Mouse (Mus musculus) right cerebral cortex, postnatal 36 days (tissue): ENCODE data around the gene Pnrc1.
A peak's percentile ranks its signal among the peaks of the same experiment; 100 is the strongest.
"Not testable (repeated sequence)": the region's sequence is repeated elsewhere in the genome, so short reads cannot be mapped to it uniquely, and the experiment has no call there.

Experiments used
- DNase-seq, 2 experiments: peaks; one replicate each; pipeline ENCODE4 v3.0.0; 2022; ENCODE audit warnings: low spot score in 2 of 2, mixed read lengths in 1 of 2

The Pnrc1 gene

GRCm38 (mm10) chr4:33290002-33290401 lies at the start of gene Pnrc1:
Gene Pnrc1 (minus strand): TSS chr4:33290163.
- DNase-seq: peak in 1 of 2 experiments; percentile 27

GRCm38 (mm10) chr4:33337999-33338398 lies 48.0 kb upstream of the Pnrc1 start:
- no peak for DNase-seq

- no peak for DNase-seq
Measured at GRCm38 (mm10) chr4:33332956-33333455, 43.0 kb upstream of the Pnrc1 start.

- no peak for DNase-seq
Measured at GRCm38 (mm10) chr4:33331147-33331546, 41.2 kb upstream of the Pnrc1 start.

GRCm38 (mm10) chr4:33315840-33316239 lies 25.9 kb upstream of the Pnrc1 start:
- no peak for DNase-seq

GRCm38 (mm10) chr4:33314150-33314549 lies 24.2 kb upstream of the Pnrc1 start:
- DNase-seq: not testable (repeated sequence)

- DNase-seq: no peak
Measured at GRCm38 (mm10) chr4:33310840-33311437, 21.0 kb upstream of the Pnrc1 start.

- DNase-seq: peak; percentile 89 to 94
Measured at GRCm38 (mm10) chr4:33309764-33310757, 20.1 kb upstream of the Pnrc1 start, which contains the start of gene Rngtt. Gene Rngtt (plus strand): TSS chr4:33310311.

GRCm38 (mm10) chr4:33307146-33307545 lies 17.2 kb upstream of the Pnrc1 start:
- DNase-seq: no peak

- DNase-seq: no peak
Measured at GRCm38 (mm10) chr4:33303057-33303456, 13.1 kb upstream of the Pnrc1 start.

GRCm38 (mm10) chr4:33300891-33301665 lies 11.1 kb upstream of the Pnrc1 start:
- DNase-seq: not testable (repeated sequence)

- DNase-seq: peak; percentile 10 to 20
Measured at GRCm38 (mm10) chr4:33292409-33293370, 2.7 kb upstream of the Pnrc1 start.

GRCm38 (mm10) chr4:33290878-33291277 lies 915 bp upstream of the Pnrc1 start:
- DNase-seq: no peak

- DNase-seq: no peak
Measured at GRCm38 (mm10) chr4:33289106-33289650, 785 bp downstream of the Pnrc1 start.

- DNase-seq: no peak
Measured at GRCm38 (mm10) chr4:33285448-33285847, 4.5 kb downstream of the Pnrc1 start.

- no peak for DNase-seq
Measured at GRCm38 (mm10) chr4:33284083-33284880, 5.7 kb downstream of the Pnrc1 start.

- no peak for DNase-seq
Measured at GRCm38 (mm10) chr4:33281891-33282685, 7.9 kb downstream of the Pnrc1 start.

- no peak for DNase-seq
Measured at GRCm38 (mm10) chr4:33273437-33273836, 16.5 kb downstream of the Pnrc1 start.
